9 mouse cellular contexts compared by ENCODE assay signal in the genomic region with DNA sequence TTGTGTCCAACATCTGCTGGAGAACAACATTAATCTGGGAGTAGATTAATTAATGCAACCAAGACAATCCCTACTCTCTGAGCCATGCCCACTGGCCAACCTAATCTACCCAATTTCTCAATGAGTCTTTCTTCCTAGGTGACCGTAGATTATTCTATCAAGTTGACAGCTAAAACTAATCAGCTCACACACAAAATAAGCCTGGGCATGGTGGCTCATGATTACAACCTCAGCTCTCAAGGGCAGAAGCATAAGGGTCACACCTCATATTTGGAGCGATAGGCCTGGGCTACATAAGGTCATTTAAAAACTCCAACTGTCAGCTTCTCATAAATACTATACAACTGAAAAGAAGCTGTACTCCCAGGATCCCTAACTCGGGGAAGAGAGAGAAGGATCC. TPM values are rescaled to one million over a fixed set of nuclear protein-coding genes. Genes with fewer than 3 reads are reported as not detected.
DNase-seq lines count a peak whose midpoint lies in the region; ATAC-seq and TF ChIP-seq lines count a peak whose summit lies in the region.
"Had no signal": no experiment of that assay in that cellular context is flagged by ENCODE, and none has a peak within 500 bp of the region (broad histone marks: within the 10 kb centered on the region; RNA-seq: fewer than 3 reads in every experiment).

No protein-coding gene starts in this region.

- peak overlapping the region; percentile 97 for H3K27ac ChIP-seq in testis, adult 2 months (ENCODE audit: control insufficient read depth, insufficient read depth, low read depth, low read length)
- H3K27ac ChIP-seq in liver, embryonic 12.5 days = peak overlapping the region; percentile 95

- H3K4me1 ChIP-seq in erythroblast, embryonic 14.5 days (ENCODE audit: control insufficient read depth) = peaks cover 49% of the 10 kb centered on the region
- H3K4me1 ChIP-seq in testis, adult 2 months (ENCODE audit: control insufficient read depth, insufficient read depth, low read length) = peaks cover 3% of the 10 kb centered on the region; the same call in 1 of the 2 replicates
- H3K4me1 ChIP-seq in liver, embryonic 12.5 days = peaks cover 28% of the 10 kb centered on the region

- TF ChIP-seq POLR2A in testis, adult 2 months (IDR thresholded peaks at IDR 0.05; ENCODE audit: control insufficient read depth, low read depth, low read length) = no peak

- DNase-seq in testis, postnatal 14 days (ENCODE audit: low spot score) = no peak
- DNase-seq in adrenal gland, postnatal 10 days = no peak
- no peak for DNase-seq in cerebellum, postnatal 36 days

- H3K27me3 ChIP-seq in erythroblast, embryonic 14.5 days (ENCODE audit: control insufficient read depth) = no peaks in the 10 kb centered on the region
- H3K27me3 ChIP-seq in testis, adult 2 months (ENCODE audit: control insufficient read depth, insufficient read depth, low read length) = no peaks in the 10 kb centered on the region
- no peaks in the 10 kb centered on the region for H3K27me3 ChIP-seq in liver, embryonic 12.5 days (replicated peaks)

- peak overlapping the region; percentile 93 for H3K4me3 ChIP-seq in erythroblast, embryonic 14.5 days (replicated peaks)
- peak overlapping the region; percentile 95 for H3K4me3 ChIP-seq in testis, adult 2 months (ENCODE audit: control insufficient read depth, low read depth, low read length)
- peak overlapping the region; percentile 93 for H3K4me3 ChIP-seq in liver, embryonic 12.5 days

- H3K4me2 ChIP-seq in liver, embryonic 12.5 days = peak overlapping the region; percentile 89

- no peak for TF ChIP-seq CTCF in testis, adult 2 months (IDR thresholded peaks at IDR 0.05; ENCODE audit: control insufficient read depth, insufficient read depth, insufficient replicate concordance, low read depth, low read length)

- H3K9ac ChIP-seq in liver, embryonic 12.5 days = peak overlapping the region; percentile 77

- no peaks in the 10 kb centered on the region for H3K9me3 ChIP-seq in erythroblast, embryonic 14.5 days (ENCODE audit: control insufficient read depth, low read length)
- no peaks in the 10 kb centered on the region for H3K9me3 ChIP-seq in liver, embryonic 12.5 days (replicated peaks)

- WGBS in liver, embryonic 12.5 days (ENCODE audit: insufficient replicate concordance) = 13% methylated on average over 3 of the region's 3 CpGs

- peaks cover 55% of the 10 kb centered on the region for H3K36me3 ChIP-seq in erythroblast, embryonic 14.5 days (ENCODE audit: control insufficient read depth)
- peaks cover 3% of the 10 kb centered on the region for H3K36me3 ChIP-seq in testis, adult 2 months (ENCODE audit: control insufficient read depth, insufficient read depth, low read length)
- H3K36me3 ChIP-seq in liver, embryonic 12.5 days = peaks cover 45% of the 10 kb centered on the region

- ATAC-seq in erythroblast, adult 5-6 weeks (replicated peaks; ENCODE audit: low FRiP score, poor library complexity, severe bottlenecking) = no peak
- no peak for ATAC-seq in liver, embryonic 12.5 days
- ATAC-seq in inflammation-experienced regulatory T-cells, adult 6 months = no peak

RNA-seq across cellular contexts. Expression of a gene that starts 1.5 kb away (rescaled TPM):
- polyA plus RNA-seq in erythroblast, embryonic 14.5 days (2012) = 0.46 and 1.1 TPM in 2 replicates
- 22.6 and 24.0 TPM in 2 replicates for total RNA-seq in erythroblast, adult 5-6 weeks (2015; ENCODE audit: low replicate concordance)
- total RNA-seq in erythroblast, adult 5-6 weeks (2017; ENCODE audit: low replicate concordance) = 24.8 and 30.1 TPM in 2 replicates
- polyA plus RNA-seq in testis, adult 2 months (2012; rRNA removed) = 23.8 and 27.6 TPM in 2 replicates
- polyA plus RNA-seq in liver, embryonic 12.5 days (2016; fragmentation: Nextera tagmentation; extraction: Ambion mirVana) = 82.7 and 86.3 TPM in 2 replicates
- 10 to 100 TPM; 71.0 to 72.7 TPM for total RNA-seq in adrenal gland, postnatal 10 days (2021)
- polyA plus RNA-seq in inflammation-experienced regulatory T-cells, adult 6 months (2017; shearing (Covaris generic)) = 100 to 1,000 TPM; 148 to 170 (median 151) TPM

RNA-seq across cellular contexts. Expression of a gene that starts 1.6 kb away (rescaled TPM):
- 10.1 and 11.0 TPM in 2 replicates for polyA plus RNA-seq in erythroblast, embryonic 14.5 days (2012)
- 18.6 and 20.5 TPM in 2 replicates for total RNA-seq in erythroblast, adult 5-6 weeks (2015; ENCODE audit: low replicate concordance)
- total RNA-seq in erythroblast, adult 5-6 weeks (2017; ENCODE audit: low replicate concordance) = 10.6 and 20.4 TPM in 2 replicates
- polyA plus RNA-seq in testis, adult 2 months (2012; rRNA removed) = 31.8 and 46.4 TPM in 2 replicates
- 28.5 and 28.8 TPM in 2 replicates for polyA plus RNA-seq in liver, embryonic 12.5 days (2016; fragmentation: Nextera tagmentation; extraction: Ambion mirVana)
- 10 to 100 TPM; 35.5 to 38.2 TPM for total RNA-seq in adrenal gland, postnatal 10 days (2021)
- polyA plus RNA-seq in inflammation-experienced regulatory T-cells, adult 6 months (2017; shearing (Covaris generic)) = 10 to 100 TPM; 29.5 to 34.6 (median 31.9) TPM

RNA-seq across cellular contexts. Expression of a gene that starts 38.7 kb away (rescaled TPM):
- polyA plus RNA-seq in erythroblast, embryonic 14.5 days (2012) = not detected in 2 replicates
- total RNA-seq in erythroblast, adult 5-6 weeks (2015; ENCODE audit: low replicate concordance) = not detected in 2 replicates
- not detected in 2 replicates for total RNA-seq in erythroblast, adult 5-6 weeks (2017; ENCODE audit: low replicate concordance)
- polyA plus RNA-seq in testis, adult 2 months (2012; rRNA removed) = not detected in 2 replicates
- not detected in 2 replicates for polyA plus RNA-seq in liver, embryonic 12.5 days (2016; fragmentation: Nextera tagmentation; extraction: Ambion mirVana)
- not detected for total RNA-seq in adrenal gland, postnatal 10 days (2021)
- not detected for polyA plus RNA-seq in inflammation-experienced regulatory T-cells, adult 6 months (2017; shearing (Covaris generic))
- total RNA-seq: monocyte, adult 5-6 weeks had no signal

Comparison
In these comparisons a context has a peak if more than half of its experiments do, and no peak if none do; other contexts are left out.
1. RNA of a gene that starts 1.5 kb away (polyA plus RNA-seq): 148 to 170 TPM in inflammation-experienced regulatory T-cells, adult 6 months, 82.7 to 86.3 TPM in liver, embryonic 12.5 days and 23.8 to 27.6 TPM in testis, adult 2 months; 0.46 to 1.1 TPM in erythroblast, embryonic 14.5 days; every median in the first group is over 10 times any median in the second.
2. Peak in every context shown above with its lines, with median percentiles within 50 percentile points of each other: H3K4me3 ChIP-seq.